Mouse (Mus musculus) layer of hippocampus, postnatal 14 days (tissue): ENCODE data around the gene Tmem120b. TPM values are rescaled to one million over a fixed set of nuclear protein-coding genes. Genes with fewer than 3 reads are reported as not detected.

Experiments used
- DNase-seq, 2 experiments: peaks; one replicate each; pipeline ENCODE4 v3.0.0; 2021 to 2022; ENCODE audit warnings: low spot score in 2 of 2, mixed read lengths in 1 of 2
- total RNA-seq, 2 experiments: library from RNA; stranded (reverse); gene quantifications; 2 replicates each; pipeline ENCODE4 v1.2.3; 2021

Tmem120b gene
- total RNA-seq, 2 experiments from 2014 or later = 20.1 to 20.3 TPM

- DNase-seq = no peak
Measured at GRCm38 (mm10) chr5:123088784-123089183, 20.6 kb downstream of the Tmem120b start.

GRCm38 (mm10) chr5:123090560-123091306, 22.5 kb downstream of the Tmem120b start:
- DNase-seq = no peak

- no peak for DNase-seq
Measured at GRCm38 (mm10) chr5:123093077-123093633, 24.9 kb downstream of the Tmem120b start.

- DNase-seq = peak; percentile 26 to 48
Measured at GRCm38 (mm10) chr5:123094238-123094991, 26.2 kb downstream of the Tmem120b start.

GRCm38 (mm10) chr5:123096299-123096698, 28.1 kb downstream of the Tmem120b start:
- DNase-seq = no peak

- DNase-seq = no peak
Measured at GRCm38 (mm10) chr5:123098487-123098886, 30.3 kb downstream of the Tmem120b start.

- DNase-seq = no peak
Measured at GRCm38 (mm10) chr5:123102376-123102775, 34.2 kb downstream of the Tmem120b start.

- no peak for DNase-seq
Measured at GRCm38 (mm10) chr5:123103556-123103955, 35.3 kb downstream of the Tmem120b start.

- DNase-seq = no peak
Measured at GRCm38 (mm10) chr5:123104769-123105168, 36.6 kb downstream of the Tmem120b start.

GRCm38 (mm10) chr5:123109452-123110203, 41.4 kb downstream of the Tmem120b start:
- peak; percentile 41 to 58 for DNase-seq

GRCm38 (mm10) chr5:123110296-123110721, 42.1 kb downstream of the Tmem120b start:
- no peak for DNase-seq

GRCm38 (mm10) chr5:123114109-123114508, 45.9 kb downstream of the Tmem120b start:
- DNase-seq = no peak

GRCm38 (mm10) chr5:123114924-123115323, 46.7 kb downstream of the Tmem120b start:
- no peak for DNase-seq

GRCm38 (mm10) chr5:123116080-123116479, 47.9 kb downstream of the Tmem120b start:
- DNase-seq = no peak

GRCm38 (mm10) chr5:123117257-123117656, 49.0 kb downstream of the Tmem120b start:
- peak in 1 of 2 experiments; percentile 69 for DNase-seq

GRCm38 (mm10) chr5:123117773-123118172, 49.6 kb downstream of the Tmem120b start:
- DNase-seq = no peak

GRCm38 (mm10) chr5:123118826-123119225, 50.6 kb downstream of the Tmem120b start:
- DNase-seq = no peak

GRCm38 (mm10) chr5:123120624-123121215, 52.5 kb downstream of the Tmem120b start:
- DNase-seq = no peak

GRCm38 (mm10) chr5:123122181-123122580, 54.0 kb downstream of the Tmem120b start:
- no peak for DNase-seq

- DNase-seq = no peak
Measured at GRCm38 (mm10) chr5:123125105-123125504, 56.9 kb downstream of the Tmem120b start.
